Mouse (Mus musculus): ENCODE measurements around the gene Efna3. TPM values are rescaled to one million over a fixed set of nuclear protein-coding genes. Genes with fewer than 3 reads are reported as not detected.

Gene Efna3
- 0.83 and 0.91 TPM in 2 replicates for polyA plus RNA-seq (2012)

GRCm38 (mm10) chr3:89322514-89323165 is at the start of gene Efna3:
Efna3 (minus strand) TSS chr3:89322965.

GRCm38 (mm10) chr3:89365153-89365485 is 42.4 kb upstream of the Efna3 start, which contains the start of gene Dcst1:
Dcst1 (minus strand) TSS chr3:89365253.

GRCm38 (mm10) chr3:89361675-89362074 is 38.9 kb upstream of the Efna3 start, which contains the start of gene Dcst2:
Dcst2 (plus strand) TSS chr3:89361975.

GRCm38 (mm10) chr3:89349869-89350501 is 27.2 kb upstream of the Efna3 start, which contains the start of gene Adam15:
Adam15 (minus strand) TSS chr3:89349996.

GRCm38 (mm10) chr3:89337721-89338578 is 15.2 kb upstream of the Efna3 start, which contains the start of gene Efna4:
Efna4 (minus strand) TSS chr3:89338028.

GRCm38 (mm10) chr3:89280606-89281511 is 41.9 kb downstream of the Efna3 start, which contains the start of gene Efna1:
Efna1 (minus strand) TSS chr3:89281142.

GRCm38 (mm10) chr3:89270051-89270755 is 52.6 kb downstream of the Efna3 start, which contains the start of gene Slc50a1:
Slc50a1 (minus strand) TSS chr3:89270570.

Other genes with a start within 250 kb of the Efna3 start
- 33.6 and 37.2 TPM in 2 replicates for gene Rusc1, start 229.7 kb downstream of the Efna3 start, polyA plus RNA-seq (2012)
- 1.0 and 1.1 TPM in 2 replicates for gene Gm43738, start 221.9 kb downstream of the Efna3 start, polyA plus RNA-seq (2012)
- gene Fdps, start 221.0 kb downstream of the Efna3 start, polyA plus RNA-seq (2012): 5.8 and 10.1 TPM in 2 replicates
- 27.8 and 36.5 TPM in 2 replicates for gene Pklr, start 186.8 kb downstream of the Efna3 start, polyA plus RNA-seq (2012)
- 1.8 and 2.5 TPM in 2 replicates for gene Hcn3, start 162.8 kb downstream of the Efna3 start, polyA plus RNA-seq (2012)
- gene Clk2, start 158.2 kb downstream of the Efna3 start, polyA plus RNA-seq (2012): 49.2 and 71.4 TPM in 2 replicates
- gene Scamp3, start 145.5 kb downstream of the Efna3 start, polyA plus RNA-seq (2012): 366 and 382 TPM in 2 replicates
- 253 and 287 TPM in 2 replicates for gene Fam189b, start 139.8 kb downstream of the Efna3 start, polyA plus RNA-seq (2012)
- 9.8 and 12.3 TPM in 2 replicates for gene Gba, start 120.0 kb downstream of the Efna3 start, polyA plus RNA-seq (2012)
- 0.61 and 2.0 TPM in 2 replicates for gene Thbs3, start 107.8 kb downstream of the Efna3 start, polyA plus RNA-seq (2012)
- gene Mtx1, start 95.9 kb downstream of the Efna3 start, polyA plus RNA-seq (2012): 318 and 336 TPM in 2 replicates
- gene Muc1, start 93.9 kb downstream of the Efna3 start, polyA plus RNA-seq (2012): 0.56 and 0.64 TPM in 2 replicates
- 235 and 304 TPM in 2 replicates for gene Krtcap2, start 77.0 kb downstream of the Efna3 start, polyA plus RNA-seq (2012)
- gene Trim46, start 76.7 kb downstream of the Efna3 start, polyA plus RNA-seq (2012): 9.2 and 11.3 TPM in 2 replicates
- 448 and 506 TPM in 2 replicates for gene Dpm3, start 63.6 kb downstream of the Efna3 start, polyA plus RNA-seq (2012)
- 12.7 and 16.4 TPM in 2 replicates for gene Slc50a1, start 52.4 kb downstream of the Efna3 start, polyA plus RNA-seq (2012)
- gene Efna1, start 41.8 kb downstream of the Efna3 start, polyA plus RNA-seq (2012): not detected in 2 replicates
- gene Efna4, start 15.1 kb upstream of the Efna3 start, polyA plus RNA-seq (2012): 3.1 and 4.1 TPM in 2 replicates
- gene Adam15, start 27.0 kb upstream of the Efna3 start, polyA plus RNA-seq (2012): 195 and 256 TPM in 2 replicates
- gene Dcst2, start 39.0 kb upstream of the Efna3 start, polyA plus RNA-seq (2012): not detected in 2 replicates
- not detected in 2 replicates for gene Dcst1, start 42.3 kb upstream of the Efna3 start, polyA plus RNA-seq (2012)
- gene Zbtb7b, start 71.8 kb upstream of the Efna3 start, polyA plus RNA-seq (2012): 42.9 and 63.7 TPM in 2 replicates
- 0.05 and 0.10 TPM in 2 replicates for gene Lenep, start 79.8 kb upstream of the Efna3 start, polyA plus RNA-seq (2012)
- gene Flad1, start 88.9 kb upstream of the Efna3 start, polyA plus RNA-seq (2012): 17.5 and 17.9 TPM in 2 replicates
- gene Cks1b, start 95.4 kb upstream of the Efna3 start, polyA plus RNA-seq (2012): 66.6 and 73.2 TPM in 2 replicates
- gene Shc1, start 95.5 kb upstream of the Efna3 start, polyA plus RNA-seq (2012): 117 and 151 TPM in 2 replicates
- gene Pygo2, start 107.2 kb upstream of the Efna3 start, polyA plus RNA-seq (2012): 111 and 155 TPM in 2 replicates
- gene Pbxip1, start 113.7 kb upstream of the Efna3 start, polyA plus RNA-seq (2012): 18.0 and 19.0 TPM in 2 replicates
- 9.1 and 14.1 TPM in 2 replicates for gene Pmvk, start 131.6 kb upstream of the Efna3 start, polyA plus RNA-seq (2012)
- gene Kcnn3, start 197.2 kb upstream of the Efna3 start, polyA plus RNA-seq (2012): 0.02 and 0.08 TPM in 2 replicates

All from megakaryocyte-erythroid progenitor cell, adult 5 weeks (primary cell).